Mouse (Mus musculus): ENCODE measurements around the gene Aars2. TPM values are rescaled to one million over a fixed set of nuclear protein-coding genes. Genes with fewer than 3 reads are reported as not detected.
A peak's percentile ranks its signal among the peaks of the same experiment; 100 is the strongest.

Gene Aars2
- polyA plus RNA-seq, 1 experiment from 2014 or later = 19.9 TPM

- Histone ChIP-seq H3K36me3 (ENCODE audit: control insufficient read depth, insufficient read depth, low read length) (no peaks in the 10 kb centered on the region; the same call in 1 of the 2 replicates), H3K9ac (ENCODE audit: low read length) (no peak overlapping the region), H3K4me3 (ENCODE audit: low read length) (no peak overlapping the region), H3K4me2 (ENCODE audit: low read depth, low read length) (no peak overlapping the region), H3K4me1 (replicated peaks; ENCODE audit: control insufficient read depth, insufficient read depth, low read length) (peaks cover 4% of the 10 kb centered on the region), H3K9me3 (ENCODE audit: control insufficient read depth, low read length) (no peaks in the 10 kb centered on the region), H3K27ac (ENCODE audit: low read length) (no peak overlapping the region), H3K27me3 (ENCODE audit: control insufficient read depth, insufficient read depth, low read depth, low read length) (no peaks in the 10 kb centered on the region)
- ATAC-seq (ENCODE audit: low read depth) = no peak
- 84% methylated on average over 4 of the region's 4 CpGs for WGBS
These were observed 5.1 kb downstream of the Aars2 start for GRCm38 (mm10) chr17:45511757-45512156.

GRCm38 (mm10) chr17:45515204-45515726 is 8.6 kb downstream of the Aars2 start:
- Histone ChIP-seq H3K36me3 (ENCODE audit: control insufficient read depth, insufficient read depth, low read length) (no peaks in the 10 kb centered on the region), H3K4me2 (ENCODE audit: low read depth, low read length) (no peak overlapping the region), H3K9ac (ENCODE audit: low read length) (no peak overlapping the region), H3K4me3 (ENCODE audit: low read length) (no peak overlapping the region), H3K9me3 (ENCODE audit: control insufficient read depth, low read length) (no peaks in the 10 kb centered on the region), H3K27ac (ENCODE audit: low read length) (no peak overlapping the region), H3K27me3 (ENCODE audit: control insufficient read depth, insufficient read depth, low read depth, low read length) (no peaks in the 10 kb centered on the region), H3K4me1 (replicated peaks; ENCODE audit: control insufficient read depth, insufficient read depth, low read length) (no peaks in the 10 kb centered on the region)
- ATAC-seq (ENCODE audit: low read depth) = no peak
- 43% methylated on average over 15 of the region's 15 CpGs for WGBS

- H3K27ac ChIP-seq (ENCODE audit: low read length) = no peak overlapping the region
- no peak for ATAC-seq (ENCODE audit: low read depth)
- 78% methylated on average over 10 of the region's 10 CpGs for WGBS
- no peaks in the 10 kb centered on the region for H3K4me1 ChIP-seq (replicated peaks; ENCODE audit: control insufficient read depth, insufficient read depth, low read length)
- H3K9ac ChIP-seq (ENCODE audit: low read length) = no peak overlapping the region
- H3K4me3 ChIP-seq (ENCODE audit: low read length) = no peak overlapping the region
- no peaks in the 10 kb centered on the region for H3K36me3 ChIP-seq (ENCODE audit: control insufficient read depth, insufficient read depth, low read length)
- no peaks in the 10 kb centered on the region for H3K27me3 ChIP-seq (ENCODE audit: control insufficient read depth, insufficient read depth, low read depth, low read length)
- H3K9me3 ChIP-seq (ENCODE audit: control insufficient read depth, low read length) = no peaks in the 10 kb centered on the region
- no peak overlapping the region for H3K4me2 ChIP-seq (ENCODE audit: low read depth, low read length)
These were observed 9.2 kb downstream of the Aars2 start for GRCm38 (mm10) chr17:45515806-45516205.

GRCm38 (mm10) chr17:45516488-45516887 is 9.8 kb downstream of the Aars2 start:
- WGBS = 47% methylated on average over 8 of the region's 8 CpGs
- H3K9ac ChIP-seq (ENCODE audit: low read length) = no peak overlapping the region

GRCm38 (mm10) chr17:45517135-45517534 is 10.5 kb downstream of the Aars2 start:
- no peak overlapping the region for H3K4me3 ChIP-seq (ENCODE audit: low read length)
- WGBS = 94% methylated on average over 21 of the region's 21 CpGs
- H3K4me1 ChIP-seq (replicated peaks; ENCODE audit: control insufficient read depth, insufficient read depth, low read length) = no peaks in the 10 kb centered on the region
- no peaks in the 10 kb centered on the region for H3K9me3 ChIP-seq (ENCODE audit: control insufficient read depth, low read length)
- ATAC-seq (ENCODE audit: low read depth) = no peak
- no peaks in the 10 kb centered on the region for H3K36me3 ChIP-seq (ENCODE audit: control insufficient read depth, insufficient read depth, low read length)
- no peak overlapping the region for H3K27ac ChIP-seq (ENCODE audit: low read length)
- H3K27me3 ChIP-seq (ENCODE audit: control insufficient read depth, insufficient read depth, low read depth, low read length) = no peaks in the 10 kb centered on the region
- no peak overlapping the region for H3K9ac ChIP-seq (ENCODE audit: low read length)
- no peak overlapping the region for H3K4me2 ChIP-seq (ENCODE audit: low read depth, low read length)

More at GRCm38 (mm10) chr17:45516488-45516887, 9.8 kb downstream of the Aars2 start:
- no peak overlapping the region for H3K4me2 ChIP-seq (ENCODE audit: low read depth, low read length)
- ATAC-seq (ENCODE audit: low read depth) = 0 out of 2 replicates have a peak, but pooled peaks have one; percentile 8
- H3K36me3 ChIP-seq (ENCODE audit: control insufficient read depth, insufficient read depth, low read length) = no peaks in the 10 kb centered on the region
- no peaks in the 10 kb centered on the region for H3K9me3 ChIP-seq (ENCODE audit: control insufficient read depth, low read length)
- H3K27me3 ChIP-seq (ENCODE audit: control insufficient read depth, insufficient read depth, low read depth, low read length) = no peaks in the 10 kb centered on the region
- H3K4me1 ChIP-seq (replicated peaks; ENCODE audit: control insufficient read depth, insufficient read depth, low read length) = no peaks in the 10 kb centered on the region
- no peak overlapping the region for H3K27ac ChIP-seq (ENCODE audit: low read length)
- H3K4me3 ChIP-seq (ENCODE audit: low read length) = no peak overlapping the region

- ATAC-seq (ENCODE audit: low read depth) = no peak
- Histone ChIP-seq H3K9me3 (ENCODE audit: control insufficient read depth, low read length) (no peaks in the 10 kb centered on the region), H3K27me3 (ENCODE audit: control insufficient read depth, insufficient read depth, low read depth, low read length) (no peaks in the 10 kb centered on the region), H3K4me1 (replicated peaks; ENCODE audit: control insufficient read depth, insufficient read depth, low read length) (0 out of 2 replicates have a peak, but pooled peaks cover 3% of the 10 kb centered on the region), H3K4me3 (ENCODE audit: low read length) (no peak overlapping the region), H3K27ac (ENCODE audit: low read length) (no peak overlapping the region), H3K4me2 (ENCODE audit: low read depth, low read length) (no peak overlapping the region), H3K9ac (ENCODE audit: low read length) (no peak overlapping the region), H3K36me3 (ENCODE audit: control insufficient read depth, insufficient read depth, low read length) (no peaks in the 10 kb centered on the region)
- WGBS = 86% methylated on average over 28 of the region's 28 CpGs
These were observed 11.0 kb downstream of the Aars2 start for GRCm38 (mm10) chr17:45517549-45518215.

GRCm38 (mm10) chr17:45518766-45519475 is 12.3 kb downstream of the Aars2 start:
- Histone ChIP-seq H3K4me1 (replicated peaks; ENCODE audit: control insufficient read depth, insufficient read depth, low read length) (peaks cover 9% of the 10 kb centered on the region), H3K9ac (ENCODE audit: low read length) (no peak overlapping the region), H3K27me3 (ENCODE audit: control insufficient read depth, insufficient read depth, low read depth, low read length) (no peaks in the 10 kb centered on the region; the same call in 1 of the 2 replicates), H3K27ac (ENCODE audit: low read length) (no peak overlapping the region), H3K9me3 (ENCODE audit: control insufficient read depth, low read length) (no peaks in the 10 kb centered on the region), H3K4me2 (ENCODE audit: low read depth, low read length) (no peak overlapping the region), H3K36me3 (ENCODE audit: control insufficient read depth, insufficient read depth, low read length) (no peaks in the 10 kb centered on the region), H3K4me3 (ENCODE audit: low read length) (no peak overlapping the region)
- WGBS = 85% methylated on average over 12 of the region's 12 CpGs
- ATAC-seq (ENCODE audit: low read depth) = no peak

- Histone ChIP-seq H3K27me3 (ENCODE audit: control insufficient read depth, insufficient read depth, low read depth, low read length) (no peaks in the 10 kb centered on the region; the same call in 1 of the 2 replicates), H3K4me3 (ENCODE audit: low read length) (no peak overlapping the region), H3K4me2 (ENCODE audit: low read depth, low read length) (no peak overlapping the region), H3K27ac (ENCODE audit: low read length) (no peak overlapping the region), H3K36me3 (ENCODE audit: control insufficient read depth, insufficient read depth, low read length) (no peaks in the 10 kb centered on the region), H3K4me1 (replicated peaks; ENCODE audit: control insufficient read depth, insufficient read depth, low read length) (peaks cover 9% of the 10 kb centered on the region), H3K9me3 (ENCODE audit: control insufficient read depth, low read length) (no peaks in the 10 kb centered on the region), H3K9ac (ENCODE audit: low read length) (no peak overlapping the region)
- WGBS = 81% methylated on average over 11 of the region's 11 CpGs
- ATAC-seq (ENCODE audit: low read depth) = no peak
These were observed 13.5 kb downstream of the Aars2 start for GRCm38 (mm10) chr17:45520136-45520535.

GRCm38 (mm10) chr17:45523263-45523662 is 16.6 kb downstream of the Aars2 start, which contains the start of gene Tcte1:
Gene Tcte1 (plus strand): TSS chr17:45523434.
- WGBS = 3% methylated on average over 20 of the region's 21 CpGs
- Histone ChIP-seq H3K4me1 (replicated peaks; ENCODE audit: control insufficient read depth, insufficient read depth, low read length) (peaks cover 9% of the 10 kb centered on the region), H3K9me3 (ENCODE audit: control insufficient read depth, low read length) (no peaks in the 10 kb centered on the region), H3K27me3 (ENCODE audit: control insufficient read depth, insufficient read depth, low read depth, low read length) (no peaks in the 10 kb centered on the region; the same call in 1 of the 2 replicates), H3K9ac (ENCODE audit: low read length) (peak within 1 kb of the TSS; percentile 58), H3K27ac (ENCODE audit: low read length) (no peak within 1 kb of the TSS), H3K36me3 (ENCODE audit: control insufficient read depth, insufficient read depth, low read length) (no peaks in the 10 kb centered on the region), H3K4me2 (ENCODE audit: low read depth, low read length) (peak within 1 kb of the TSS; percentile 74), H3K4me3 (ENCODE audit: low read length) (peak within 1 kb of the TSS; percentile 44)
- peak; percentile 84 for ATAC-seq (ENCODE audit: low read depth)
